Mouse (Mus musculus) lung, adult 2 months (tissue): Measurements from ENCODE around the gene Prim2.

Experiments
- CTCF ChIP-seq: fragments of 200-500 bp; IDR thresholded peaks from 2 replicates; pipeline ENCODE4 v1.5.1; 2011; ENCODE audit warnings: mild to moderate bottlenecking, low read length, control low read depth; ENCODE audit not compliant: insufficient read depth
- POLR2A ChIP-seq: fragments of 200-500 bp; IDR thresholded peaks from 2 replicates; pipeline ENCODE4 v1.6.1; 2011; ENCODE audit warnings: low read depth, mild to moderate bottlenecking, control low read depth, low read length, borderline replicate concordance; ENCODE audit errors: extremely low read depth

GRCm38 (mm10) chr1:33624441-33624840 is 45.2 kb downstream of the Prim2 start:
- TF ChIP-seq CTCF (no peak), POLR2A (no peak)
